Mouse (Mus musculus): Measurements from ENCODE around the gene Vwa7.

GRCm38 (mm10) chr17:34982328-34982727 is 34.1 kb upstream of the Vwa7 start:
- no peak for TF ChIP-seq CTCF (conservative IDR thresholded peaks at IDR 0.05; ENCODE audit: low read length)
- TF ChIP-seq POU5F1 (IDR thresholded peaks at IDR 0.05; ENCODE audit: borderline replicate concordance, low read length) = no peak

Measured in E14TG2a.4 (cell line).